ENCODE assay signal across 19 mouse cellular contexts in the genomic region with DNA sequence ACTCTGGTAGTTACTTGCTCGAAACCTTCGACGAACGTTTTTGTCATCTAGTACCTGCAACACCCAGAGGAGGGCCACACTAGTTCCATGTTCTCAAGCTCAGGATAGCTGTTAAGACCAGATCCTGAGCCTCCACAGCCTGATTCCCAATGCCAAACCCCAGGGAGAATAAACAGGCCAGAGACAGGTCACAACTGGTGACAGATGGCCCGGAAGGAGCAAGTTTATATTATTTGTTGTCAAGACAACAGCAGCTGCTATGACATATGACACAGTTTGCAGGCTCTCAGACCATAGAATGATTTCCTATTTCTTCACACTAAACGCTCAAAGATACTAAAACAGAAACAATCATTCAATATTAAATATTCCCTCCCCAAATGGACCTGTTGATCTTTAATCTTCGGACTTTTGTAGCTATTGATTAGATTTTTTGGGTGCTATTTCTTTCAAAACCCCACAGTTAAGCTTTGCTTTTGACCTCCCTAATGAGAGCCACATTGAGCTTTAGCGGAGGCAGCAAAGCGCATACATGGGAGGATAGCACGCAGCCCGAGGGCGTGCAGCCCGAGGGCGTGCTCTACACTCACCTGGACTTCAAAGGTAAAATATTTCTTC. TPM values are rescaled to one million over a fixed set of nuclear protein-coding genes. Genes with fewer than 3 reads are reported as not detected.
DNase-seq lines count a peak whose midpoint lies in the region; ATAC-seq and TF ChIP-seq lines count a peak whose summit lies in the region.
"Had no signal": no experiment of that assay in that cellular context is flagged by ENCODE, and none has a peak within 500 bp of the region (broad histone marks: within the 10 kb centered on the region; RNA-seq: fewer than 3 reads in every experiment).

No protein-coding gene starts in this region.

- H3K79me2 ChIP-seq in liver, adult 2 months (ENCODE audit: control insufficient read depth, insufficient read depth, low read length) = peaks cover 6% of the 10 kb centered on the region; the same call in 1 of the 2 replicates

- peaks cover 32% of the 10 kb centered on the region for H3K36me3 ChIP-seq in liver, adult 2 months (ENCODE audit: control insufficient read depth, insufficient read depth, low read length)
- peaks cover 40% of the 10 kb centered on the region for H3K36me3 ChIP-seq in liver, embryonic 12.5 days

- 39% methylated on average over 14 of the region's 14 CpGs for WGBS in liver, adult 2 months
- WGBS in liver, embryonic 12.5 days (ENCODE audit: insufficient replicate concordance) = 87% methylated on average over 14 of the region's 14 CpGs

- no peak overlapping the region for H3K4me2 ChIP-seq in liver, embryonic 12.5 days
- H3K4me2 ChIP-seq: embryonic facial prominence, embryonic 13.5 days; forebrain, embryonic 12.5 days; heart, embryonic 12.5 days; hindbrain, embryonic 12.5 days had no signal

- no peak for TF ChIP-seq POLR2A in liver, adult 2 months (IDR thresholded peaks at IDR 0.05; ENCODE audit: extremely low read depth, insufficient read depth, low read length)

- peak overlapping the region; percentile 96 for H3K27ac ChIP-seq in liver, adult 2 months (replicated peaks; ENCODE audit: insufficient read depth, low read depth, low read length)
- H3K27ac ChIP-seq in liver, embryonic 12.5 days = no peak overlapping the region
- peak overlapping the region; percentile 21 for H3K27ac ChIP-seq in brown adipose tissue, adult 24 weeks (replicated peaks; ENCODE audit: low read depth, low read length)
- H3K27ac ChIP-seq: embryonic facial prominence, embryonic 13.5 days; forebrain, embryonic 12.5 days; heart, adult 2 months; hindbrain, embryonic 12.5 days had no signal

- no peak for TF ChIP-seq CTCF in liver, adult 2 months (IDR thresholded peaks at IDR 0.05; ENCODE audit: low read depth, low read length)

- H3K27me3 ChIP-seq in liver, adult 2 months (ENCODE audit: control insufficient read depth, insufficient read depth, low read length) = no peaks in the 10 kb centered on the region
- no peaks in the 10 kb centered on the region for H3K27me3 ChIP-seq in liver, embryonic 12.5 days (replicated peaks)
- H3K27me3 ChIP-seq: embryonic facial prominence, embryonic 13.5 days; forebrain, embryonic 12.5 days; heart, embryonic 12.5 days; hindbrain, embryonic 12.5 days had no signal

- H3K9ac ChIP-seq in liver, adult 2 months (ENCODE audit: low read depth, low read length) = peak overlapping the region; percentile 65
- no peak overlapping the region for H3K9ac ChIP-seq in liver, embryonic 12.5 days
- H3K9ac ChIP-seq: embryonic facial prominence, embryonic 13.5 days; forebrain, embryonic 12.5 days; heart, embryonic 12.5 days; hindbrain, embryonic 12.5 days had no signal

- peak; percentile 94 for DNase-seq in liver, adult 2 months (ENCODE audit: extremely low read depth, low read depth, low spot score)
- DNase-seq in lung, postnatal 10 days = peak; percentile 46
- DNase-seq in lung, postnatal 36 days = no peak
- DNase-seq in left cerebral cortex, adult 8-10 months (ENCODE audit: low spot score in 2 of 2) = no peak
- DNase-seq: adrenal gland, postnatal 14 days; cerebellum, adult 18-20 months; cerebellum, adult 9-11 months; cerebellum, postnatal 36 days; gastrocnemius, postnatal 10 days; heart, adult 2 months; heart, postnatal 36 days had no signal

- H3K4me3 ChIP-seq in liver, adult 2 months (ENCODE audit: insufficient read depth, low read depth, low read length) = no peak overlapping the region
- no peak overlapping the region for H3K4me3 ChIP-seq in liver, embryonic 12.5 days
- H3K4me3 ChIP-seq in brown adipose tissue, adult 24 weeks (ENCODE audit: insufficient read depth, low read depth, low read length) = no peak overlapping the region
- H3K4me3 ChIP-seq: embryonic facial prominence, embryonic 13.5 days; forebrain, embryonic 12.5 days; heart, adult 2 months; heart, embryonic 12.5 days; hindbrain, embryonic 12.5 days had no signal

- no peaks in the 10 kb centered on the region for H3K9me3 ChIP-seq in liver, embryonic 12.5 days (replicated peaks)
- H3K9me3 ChIP-seq: embryonic facial prominence, embryonic 13.5 days; forebrain, embryonic 12.5 days; heart, embryonic 12.5 days; hindbrain, embryonic 12.5 days had no signal

- peaks cover 39% of the 10 kb centered on the region for H3K4me1 ChIP-seq in liver, adult 2 months (ENCODE audit: control insufficient read depth, insufficient read depth, low read length)
- peaks cover 10% of the 10 kb centered on the region for H3K4me1 ChIP-seq in liver, embryonic 12.5 days
- peaks cover 10% of the 10 kb centered on the region for H3K4me1 ChIP-seq in brown adipose tissue, adult 24 weeks (ENCODE audit: control insufficient read depth, insufficient read depth, insufficient read length, low read length)

- no peak for ATAC-seq in liver, embryonic 12.5 days
- ATAC-seq: forebrain, embryonic 16.5 days; hindbrain, embryonic 16.5 days had no signal

RNA-seq across cellular contexts. Expression of a gene that starts 12.4 kb away (rescaled TPM):
- 39.6 and 47.1 TPM in 2 replicates for total RNA-seq in liver, adult 2 months (2014; rRNA removed)
- polyA plus RNA-seq in liver, adult 2 months (2012; rRNA removed) = 27.0 and 37.5 TPM in 2 replicates
- 44.2 and 45.9 TPM in 2 replicates for polyA plus RNA-seq in liver, embryonic 12.5 days (2016; fragmentation: Nextera tagmentation; extraction: Ambion mirVana)
- 17.2 and 22.0 TPM in 2 replicates for polyA plus RNA-seq in brown adipose tissue, adult 24 weeks (2012; ENCODE audit: insufficient read depth, insufficient read length, missing spikeins)
- total RNA-seq in left cerebral cortex, adult 8-10 months (2022) = 10 to 100 TPM; 52.7 to 60.3 (median 57.4) TPM

Comparison
In these comparisons a context has a peak if more than half of its experiments do, and no peak if none do; other contexts are left out.
1. DNase-seq: peak in liver, adult 2 months (single experiment) and lung, postnatal 10 days (single experiment); none in lung, postnatal 36 days (single experiment) and left cerebral cortex, adult 8-10 months (0 of 2).